Mouse (Mus musculus): Measurements from ENCODE around the gene Cdh22. TPM values are rescaled to one million over a fixed set of nuclear protein-coding genes. Genes with fewer than 3 reads are reported as not detected.

Gene Cdh22
- polyA plus RNA-seq, 1 experiment from 2014 or later, result 15.4 TPM

GRCm38 (mm10) chr2:165064489-165064888 lies 170.2 kb downstream of the Cdh22 start:
- no peak overlapping the region for H3K9ac ChIP-seq (ENCODE audit: low read depth, low read length)
- no peaks in the 10 kb centered on the region for H3K4me1 ChIP-seq (ENCODE audit: control insufficient read depth, insufficient read depth, low read length)
- 69% methylated on average over 7 of the region's 7 CpGs for WGBS
- H3K27me3 ChIP-seq (ENCODE audit: control insufficient read depth, insufficient read depth, low read depth, low read length), result no peaks in the 10 kb centered on the region
- H3K27ac ChIP-seq (ENCODE audit: low read length), result no peak overlapping the region
- no peak for ATAC-seq
- H3K4me3 ChIP-seq (ENCODE audit: low read depth, low read length), result no peak overlapping the region
- no peaks in the 10 kb centered on the region for H3K9me3 ChIP-seq (replicated peaks; ENCODE audit: control insufficient read depth, low read length, poor library complexity, severe bottlenecking)
- H3K36me3 ChIP-seq (ENCODE audit: control insufficient read depth, insufficient read depth, low read length), result no peaks in the 10 kb centered on the region
- no peak overlapping the region for H3K4me2 ChIP-seq (ENCODE audit: low read length)

DNA sequence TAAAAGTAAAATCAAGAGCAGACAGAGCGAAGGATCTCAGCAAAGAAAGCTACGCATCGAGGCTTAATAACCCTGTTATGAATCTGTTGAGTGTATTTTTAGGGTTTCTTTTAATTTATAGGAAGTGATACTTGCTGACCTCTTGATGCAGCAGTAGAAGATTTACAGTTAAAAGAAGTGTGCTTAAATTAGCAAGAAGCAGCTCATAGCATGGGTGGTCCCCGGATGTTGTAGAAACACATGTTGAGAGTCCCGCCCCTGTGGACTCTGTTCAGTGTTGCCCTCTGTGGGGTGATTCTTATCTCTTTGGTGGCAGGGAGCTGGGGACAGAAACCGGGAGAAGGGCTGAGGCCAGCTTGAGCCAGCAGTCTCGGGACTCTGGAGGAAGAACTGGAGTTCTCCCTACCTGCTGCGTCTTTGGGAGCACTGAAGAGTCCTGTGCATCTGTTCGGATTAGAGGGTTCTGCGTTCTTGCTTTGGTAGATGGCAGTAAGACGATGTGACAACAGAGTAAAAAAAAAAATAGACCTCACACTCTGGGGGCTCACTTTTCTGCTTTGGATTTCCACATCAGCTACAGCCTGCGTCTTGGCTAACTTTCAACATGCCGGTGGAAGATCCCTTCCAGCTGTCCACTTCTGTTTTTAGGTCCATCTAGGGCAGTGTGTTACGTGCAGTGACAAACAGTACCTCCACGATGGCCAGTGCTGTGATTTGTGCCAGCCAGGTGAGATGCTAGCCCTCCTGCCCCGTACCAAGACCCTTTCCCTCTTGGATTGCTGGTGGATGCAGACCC lies 172.8 kb downstream of the Cdh22 start:
- Histone ChIP-seq H3K9me3 (replicated peaks; ENCODE audit: control insufficient read depth, low read length, poor library complexity, severe bottlenecking) (no peaks in the 10 kb centered on the region), H3K4me2 (ENCODE audit: low read length) (no peak overlapping the region), H3K27me3 (ENCODE audit: control insufficient read depth, insufficient read depth, low read depth, low read length) (no peaks in the 10 kb centered on the region), H3K9ac (ENCODE audit: low read depth, low read length) (no peak overlapping the region), H3K4me3 (ENCODE audit: low read depth, low read length) (no peak overlapping the region), H3K36me3 (ENCODE audit: control insufficient read depth, insufficient read depth, low read length) (no peaks in the 10 kb centered on the region), H3K27ac (ENCODE audit: low read length) (no peak overlapping the region), H3K4me1 (ENCODE audit: control insufficient read depth, insufficient read depth, low read length) (no peaks in the 10 kb centered on the region)
- ATAC-seq, result no peak
- 85% methylated on average over 16 of the region's 16 CpGs for WGBS

Other genes with a start within 250 kb of the Cdh22 start
- gene Ncoa5, start 200.0 kb downstream of the Cdh22 start, polyA plus RNA-seq (2015; fragmentation: Nextera tagmentation; extraction: Ambion mirVana), result 105 and 129 TPM in 2 replicates
- gene Cd40, start 179.2 kb downstream of the Cdh22 start, polyA plus RNA-seq (2015; fragmentation: Nextera tagmentation; extraction: Ambion mirVana), result 6.0 TPM in 2 replicates
- gene 1700025C18Rik, start 144.1 kb downstream of the Cdh22 start, polyA plus RNA-seq (2015; fragmentation: Nextera tagmentation; extraction: Ambion mirVana), result not detected in 2 replicates
- gene Slc35c2, start 53.0 kb upstream of the Cdh22 start, polyA plus RNA-seq (2015; fragmentation: Nextera tagmentation; extraction: Ambion mirVana), result 68.0 and 71.9 TPM in 2 replicates
- 108 and 112 TPM in 2 replicates for gene Elmo2, start 91.6 kb upstream of the Cdh22 start, polyA plus RNA-seq (2015; fragmentation: Nextera tagmentation; extraction: Ambion mirVana)
- gene Zfp663, start 133.9 kb upstream of the Cdh22 start, polyA plus RNA-seq (2015; fragmentation: Nextera tagmentation; extraction: Ambion mirVana), result 7.3 and 9.1 TPM in 2 replicates
- gene Zfp334, start 153.4 kb upstream of the Cdh22 start, polyA plus RNA-seq (2015; fragmentation: Nextera tagmentation; extraction: Ambion mirVana), result 9.5 and 9.7 TPM in 2 replicates
- gene Ocstamp, start 165.6 kb upstream of the Cdh22 start, polyA plus RNA-seq (2015; fragmentation: Nextera tagmentation; extraction: Ambion mirVana), result 0.08 TPM in 1 of 2 replicates, not detected in the other
- gene Slc13a3, start 238.4 kb upstream of the Cdh22 start, polyA plus RNA-seq (2015; fragmentation: Nextera tagmentation; extraction: Ambion mirVana), result 8.4 and 10.6 TPM in 2 replicates

Measured in midbrain, embryonic 16.5 days (tissue).